Mouse (Mus musculus) activated CD4-positive, CD25-positive, alpha-beta regulatory T cell, adult 4 months (primary cell): Measurements from ENCODE around the gene 3425401B19Rik. TPM values are rescaled to one million over a fixed set of nuclear protein-coding genes. Genes with fewer than 3 reads are reported as not detected.

Source experiments
- ATAC-seq: one replicate; pipeline ENCODE4 v1.8.0; 2017
- polyA plus RNA-seq, 2 experiments: library from polyadenylated mRNA; unstranded; fragments of 100-300 nt; shearing (Covaris generic); gene quantifications; one replicate each; pipeline ENCODE4 v1.2.1; 2017

Gene 3425401B19Rik
- polyA plus RNA-seq, 2 experiments from 2014 or later: not detected

GRCm38 (mm10) chr14:32659781-32660180, 25.3 kb downstream of the 3425401B19Rik start:
- ATAC-seq: no peak

- ATAC-seq: no peak
Measured at GRCm38 (mm10) chr14:32638485-32638884, 46.6 kb downstream of the 3425401B19Rik start.

- ATAC-seq: no peak
Measured at GRCm38 (mm10) chr14:32634015-32634682, 50.9 kb downstream of the 3425401B19Rik start.

GRCm38 (mm10) chr14:32632908-32633600, 52.0 kb downstream of the 3425401B19Rik start:
- ATAC-seq: no peak

GRCm38 (mm10) chr14:32628584-32628983, 56.5 kb downstream of the 3425401B19Rik start:
- no peak for ATAC-seq

- ATAC-seq: no peak
Measured at GRCm38 (mm10) chr14:32627271-32627670, 57.8 kb downstream of the 3425401B19Rik start.

GRCm38 (mm10) chr14:32624811-32625210, 60.3 kb downstream of the 3425401B19Rik start:
- ATAC-seq: no peak

GRCm38 (mm10) chr14:32624245-32624644, 60.8 kb downstream of the 3425401B19Rik start:
- no peak for ATAC-seq

GRCm38 (mm10) chr14:32617253-32617652, 67.8 kb downstream of the 3425401B19Rik start:
- no peak for ATAC-seq

GRCm38 (mm10) chr14:32609392-32609791, 75.7 kb downstream of the 3425401B19Rik start:
- no peak for ATAC-seq

Other genes with a start within 250 kb of the 3425401B19Rik start
- gene Slc18a3, start 220.4 kb downstream of the 3425401B19Rik start, polyA plus RNA-seq: not detected
- gene Chat, start 219.3 kb downstream of the 3425401B19Rik start, polyA plus RNA-seq: not detected
- 1 to 10 TPM; 6.7 to 7.3 TPM for gene Ercc6, start 171.8 kb downstream of the 3425401B19Rik start, polyA plus RNA-seq
- gene Prrxl1, start 85.9 kb downstream of the 3425401B19Rik start, polyA plus RNA-seq: not detected
- 1 to 10 TPM; 2.9 to 4.8 TPM for gene Tmem273, start 100.7 kb upstream of the 3425401B19Rik start, polyA plus RNA-seq
- not detected for gene Fam170b, start 148.7 kb upstream of the 3425401B19Rik start, polyA plus RNA-seq
- under 1 TPM in 1 of 2 experiments, not detected in 1; 0.24 TPM for gene Vstm4, start 171.5 kb upstream of the 3425401B19Rik start, polyA plus RNA-seq